Mouse (Mus musculus): ENCODE data around the gene Kiss1.

GRCm38 (mm10) chr1:133364890-133365289 lies 43.2 kb downstream of the Kiss1 start:
- TF ChIP-seq RAD21 (IDR thresholded peaks at IDR 0.05; ENCODE audit: low read depth, low read length) (no peak), MXI1 (IDR thresholded peaks at IDR 0.05; ENCODE audit: low read depth, low read length) (no peak), MAFK (IDR thresholded peaks at IDR 0.05; ENCODE audit: borderline replicate concordance, low read depth, low read length) (no peak), EP300 (IDR thresholded peaks at IDR 0.05; ENCODE audit: low read depth in 1 of 2, low read length in 2 of 2) (0 out of 4 replicates have a peak, but pooled peaks of 1 of the 2 experiments have one; percentile 15), USF1 (IDR thresholded peaks at IDR 0.05; ENCODE audit: low read depth, low read length) (no peak), POLR2AphosphoS2 (IDR thresholded peaks at IDR 0.05; ENCODE audit: low read length) (no peak), MYC (IDR thresholded peaks at IDR 0.05; ENCODE audit: low read depth, low read length) (no peak), POLR2A (IDR thresholded peaks at IDR 0.05; ENCODE audit: control insufficient read depth in 1 of 2, insufficient read depth in 1 of 2, low read depth in 1 of 2, low read length in 2 of 2, poor library complexity in 1 of 2) (no peak), ZNF384 (IDR thresholded peaks at IDR 0.05; ENCODE audit: low read depth, low read length) (no peak), GATA1 (IDR thresholded peaks at IDR 0.05; ENCODE audit: low read depth, low read length) (0 out of 2 replicates have a peak, but pooled peaks have one; percentile 20), CTCF (IDR thresholded peaks at IDR 0.05 in 2 of 3, conservative IDR thresholded peaks at IDR 0.05 in 1 of 3; ENCODE audit: control insufficient read depth in 1 of 3, insufficient read depth in 1 of 3, low read depth in 2 of 3, low read length in 3 of 3, poor library complexity in 1 of 3, severe bottlenecking in 1 of 3) (no peak), NRF1 (IDR thresholded peaks at IDR 0.05; ENCODE audit: insufficient read depth, low read depth, low read length, poor library complexity, severe bottlenecking) (no peak), ETS1 (IDR thresholded peaks at IDR 0.05; ENCODE audit: low read depth, low read length) (no peak), CHD2 (IDR thresholded peaks at IDR 0.05; ENCODE audit: low read length) (no peak)
